Mouse (Mus musculus) induced T-regulatory cell, adult 2 months (primary cell): Measurements from ENCODE around the gene Vps37b.

Source experiments
- DNase-seq: peaks from one replicate; pipeline ENCODE4 v3.0.0-alpha.2; 2012; ENCODE audit warnings: low read depth

Vps37b gene

GRCm38 (mm10) chr5:124021701-124022100 lies 10.4 kb downstream of the Vps37b start:
- no peak for DNase-seq

GRCm38 (mm10) chr5:124021148-124021547 lies 10.9 kb downstream of the Vps37b start:
- no peak for DNase-seq

GRCm38 (mm10) chr5:124019348-124020216 lies 12.5 kb downstream of the Vps37b start:
- peak; percentile 76 for DNase-seq

GRCm38 (mm10) chr5:124018651-124019050 lies 13.4 kb downstream of the Vps37b start:
- peak; percentile 45 for DNase-seq

- DNase-seq, result no peak
Measured at GRCm38 (mm10) chr5:124017941-124018340, 14.1 kb downstream of the Vps37b start.

- no peak for DNase-seq
Measured at GRCm38 (mm10) chr5:124016291-124016821, 15.7 kb downstream of the Vps37b start.

- no peak for DNase-seq
Measured at GRCm38 (mm10) chr5:124015727-124016126, 16.3 kb downstream of the Vps37b start.

- peak; percentile 57 for DNase-seq
Measured at GRCm38 (mm10) chr5:124014791-124015251, 17.2 kb downstream of the Vps37b start.

GRCm38 (mm10) chr5:124014180-124014579 lies 17.9 kb downstream of the Vps37b start:
- DNase-seq, result peak; percentile 19

- peak; percentile 55 for DNase-seq
Measured at GRCm38 (mm10) chr5:124013747-124014146, 18.3 kb downstream of the Vps37b start.

- peak; percentile 60 for DNase-seq
Measured at GRCm38 (mm10) chr5:124012885-124013284, 19.2 kb downstream of the Vps37b start.

GRCm38 (mm10) chr5:124011927-124012326 lies 20.1 kb downstream of the Vps37b start:
- peak; percentile 27 for DNase-seq

- peak; percentile 19 for DNase-seq
Measured at GRCm38 (mm10) chr5:124010910-124011655, 21.0 kb downstream of the Vps37b start.

- DNase-seq, result peak; percentile 9
Measured at GRCm38 (mm10) chr5:124010077-124010476, 22.0 kb downstream of the Vps37b start.

GRCm38 (mm10) chr5:124006891-124007491 lies 25.1 kb downstream of the Vps37b start:
- DNase-seq, result no peak

- DNase-seq, result no peak
Measured at GRCm38 (mm10) chr5:124006082-124006873, 25.8 kb downstream of the Vps37b start.

GRCm38 (mm10) chr5:124005591-124005990 lies 26.5 kb downstream of the Vps37b start:
- DNase-seq, result no peak

- DNase-seq, result no peak
Measured at GRCm38 (mm10) chr5:124005151-124005500, 26.9 kb downstream of the Vps37b start.

- DNase-seq, result no peak
Measured at GRCm38 (mm10) chr5:124004356-124005150, 27.5 kb downstream of the Vps37b start.

GRCm38 (mm10) chr5:124003375-124003774 lies 28.7 kb downstream of the Vps37b start:
- DNase-seq, result no peak

- DNase-seq, result no peak
Measured at GRCm38 (mm10) chr5:124002876-124003275, 29.2 kb downstream of the Vps37b start.
